Mouse (Mus musculus) cerebellum, adult 2 months (tissue): Measurements from ENCODE around the gene Gad2.

ENCODE experiments used
- CTCF ChIP-seq: fragments of 200-500 bp; IDR thresholded peaks from 2 replicates; pipeline ENCODE4 v1.5.1; 2011; ENCODE audit warnings: low read depth, mild to moderate bottlenecking, control low read depth, low read length, moderate library complexity, borderline replicate concordance; ENCODE audit not compliant: insufficient read depth
- POLR2A ChIP-seq: fragments of 200-500 bp; IDR thresholded peaks from 2 replicates; pipeline ENCODE4 v1.6.1; 2011; ENCODE audit warnings: low read length, control low read depth, borderline replicate concordance; ENCODE audit not compliant: insufficient read depth

GRCm38 (mm10) chr2:22621828-22622731, at the start of gene Gad2:
- TF ChIP-seq CTCF: no peak
- TF ChIP-seq POLR2A: no peak
